Mouse (Mus musculus) spleen, adult 2 months (tissue): ENCODE results near the gene Krtap19-9b.

Experiments used
- CTCF ChIP-seq: fragments of 200-500 bp; IDR thresholded peaks from 2 replicates; pipeline ENCODE4 v1.5.1; 2011; ENCODE audit warnings: mild to moderate bottlenecking, inconsistent platforms; ENCODE audit not compliant: insufficient read depth, insufficient read length, insufficient replicate concordance; ENCODE audit errors: extremely low read depth
- POLR2A ChIP-seq: fragments of 200-500 bp; IDR thresholded peaks from 2 replicates; pipeline ENCODE4 v1.6.1; 2011; ENCODE audit warnings: low read depth, low read length, inconsistent platforms

DNA sequence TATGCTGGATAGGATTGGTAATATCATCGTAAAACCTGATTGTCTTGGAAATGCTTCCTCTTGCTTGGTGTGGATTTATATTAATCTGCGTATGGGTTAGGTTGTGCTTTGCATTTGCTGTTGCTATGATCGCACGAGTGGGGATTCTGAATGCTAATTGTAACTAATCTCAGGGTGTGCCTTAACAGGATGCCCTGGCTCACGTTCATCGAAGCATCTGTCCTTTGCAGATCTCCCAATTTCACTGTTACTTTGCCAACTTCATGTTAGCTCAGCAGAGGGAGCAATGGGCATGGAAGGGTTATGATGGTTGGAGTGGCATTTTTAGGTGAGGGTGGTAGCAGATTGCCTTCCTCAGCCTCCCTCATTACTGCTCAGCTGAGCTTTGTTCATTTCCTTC, 9.0 kb upstream of the Krtap19-9b start:
- TF ChIP-seq CTCF (no peak), POLR2A (no peak)
